Mouse (Mus musculus): Measurements from ENCODE around the gene Vps53. TPM values are rescaled to one million over a fixed set of nuclear protein-coding genes. Genes with fewer than 3 reads are reported as not detected.

Gene Vps53
- polyA plus RNA-seq, 1 experiment = 41.2 TPM

- TF ChIP-seq TCF12 (IDR thresholded peaks at IDR 0.05; ENCODE audit: insufficient read depth, poor library complexity, severe bottlenecking) (no peak), POLR2AphosphoS2 (IDR thresholded peaks at IDR 0.05; ENCODE audit: insufficient read length, low read depth) (no peak), MYOG (IDR thresholded peaks at IDR 0.05; ENCODE audit: control insufficient read depth in 1 of 3, insufficient read depth in 1 of 3, insufficient read length in 2 of 3, low read depth in 2 of 3) (no peak)
- no peaks in the 10 kb centered on the region for H3K36me3 ChIP-seq (ENCODE audit: control insufficient read depth, insufficient read depth)
- H3ac ChIP-seq (ENCODE audit: control insufficient read depth, insufficient read length) = no peak overlapping the region
- H3K4me3 ChIP-seq = no peak overlapping the region
- no peaks in the 10 kb centered on the region for H3K79me2 ChIP-seq (ENCODE audit: control insufficient read depth, insufficient read depth)
- no peak overlapping the region for H3K4me2 ChIP-seq (ENCODE audit: low read depth)
- H3K27me3 ChIP-seq (ENCODE audit: control insufficient read depth, insufficient read depth, insufficient read length) = no peaks in the 10 kb centered on the region
These were observed 138.6 kb downstream of the Vps53 start for GRCm38 (mm10) chr11:76040761-76041376.

GRCm38 (mm10) chr11:76040106-76040505 is 139.3 kb downstream of the Vps53 start:
- no peak overlapping the region for H3ac ChIP-seq (ENCODE audit: control insufficient read depth, insufficient read length)
- H3K27me3 ChIP-seq (ENCODE audit: control insufficient read depth, insufficient read depth, insufficient read length) = peaks cover 2% of the 10 kb centered on the region
- no peak for TF ChIP-seq CEBPB (IDR thresholded peaks at IDR 0.05; ENCODE audit: insufficient read depth, poor library complexity, severe bottlenecking)
- no peak for TF ChIP-seq USF1 (IDR thresholded peaks at IDR 0.05; ENCODE audit: low read depth)
- TF ChIP-seq TCF12 (IDR thresholded peaks at IDR 0.05; ENCODE audit: insufficient read depth, poor library complexity, severe bottlenecking) = no peak
- H3K36me3 ChIP-seq (ENCODE audit: control insufficient read depth, insufficient read depth) = no peaks in the 10 kb centered on the region
- no peak overlapping the region for H3K4me2 ChIP-seq (ENCODE audit: low read depth)
- no peaks in the 10 kb centered on the region for H3K79me2 ChIP-seq (ENCODE audit: control insufficient read depth, insufficient read depth)
- H3K4me3 ChIP-seq = no peak overlapping the region

GRCm38 (mm10) chr11:76039271-76040053 is 140.0 kb downstream of the Vps53 start:
- TF ChIP-seq SRF (IDR thresholded peaks at IDR 0.05; ENCODE audit: control insufficient read depth, insufficient read length, low read depth) = no peak
- no peak for TF ChIP-seq TCF12 (IDR thresholded peaks at IDR 0.05; ENCODE audit: insufficient read depth, poor library complexity, severe bottlenecking)
- TF ChIP-seq MAX (IDR thresholded peaks at IDR 0.05; ENCODE audit: low read depth) = no peak
- TF ChIP-seq REST (IDR thresholded peaks at IDR 0.05; ENCODE audit: insufficient read depth, insufficient read length) = no peak
- no peak for TF ChIP-seq USF1 (IDR thresholded peaks at IDR 0.05; ENCODE audit: low read depth)
- no peak overlapping the region for H3ac ChIP-seq (ENCODE audit: control insufficient read depth, insufficient read length)
- peaks cover 7% of the 10 kb centered on the region for H3K27me3 ChIP-seq (ENCODE audit: control insufficient read depth, insufficient read depth, insufficient read length)
- H3K4me2 ChIP-seq (ENCODE audit: low read depth) = no peak overlapping the region
- no peak overlapping the region for H3K4me3 ChIP-seq
- no peaks in the 10 kb centered on the region for H3K79me2 ChIP-seq (ENCODE audit: control insufficient read depth, insufficient read depth)
- H3K36me3 ChIP-seq (ENCODE audit: control insufficient read depth, insufficient read depth) = no peaks in the 10 kb centered on the region

GRCm38 (mm10) chr11:76037581-76038294 is 141.7 kb downstream of the Vps53 start:
- H3K4me3 ChIP-seq = no peak overlapping the region
- H3K4me2 ChIP-seq (ENCODE audit: low read depth) = no peak overlapping the region
- TF ChIP-seq SRF (IDR thresholded peaks at IDR 0.05; ENCODE audit: control insufficient read depth, insufficient read length, low read depth) = no peak
- no peak for TF ChIP-seq MYOD1 (IDR thresholded peaks at IDR 0.05; ENCODE audit: control insufficient read depth in 1 of 3, insufficient read length in 2 of 3, low read depth in 2 of 3)
- no peak for TF ChIP-seq E2F4 (IDR thresholded peaks at IDR 0.05; ENCODE audit: insufficient read depth)
- TF ChIP-seq USF1 (IDR thresholded peaks at IDR 0.05; ENCODE audit: low read depth) = no peak
- TF ChIP-seq POLR2A (IDR thresholded peaks at IDR 0.05; ENCODE audit: insufficient read length, low read depth) = no peak
- TF ChIP-seq POLR2AphosphoS2 (IDR thresholded peaks at IDR 0.05; ENCODE audit: insufficient read length, low read depth) = no peak
- no peak for TF ChIP-seq TCF3 (IDR thresholded peaks at IDR 0.05; ENCODE audit: insufficient read length, low read depth)
- no peak for TF ChIP-seq MYOG (IDR thresholded peaks at IDR 0.05; ENCODE audit: control insufficient read depth in 1 of 3, insufficient read depth in 1 of 3, insufficient read length in 2 of 3, low read depth in 2 of 3)
- no peak for TF ChIP-seq REST (IDR thresholded peaks at IDR 0.05; ENCODE audit: insufficient read depth, insufficient read length)
- H3K27me3 ChIP-seq (ENCODE audit: control insufficient read depth, insufficient read depth, insufficient read length) = peaks cover 12% of the 10 kb centered on the region
- no peak overlapping the region for H3ac ChIP-seq (ENCODE audit: control insufficient read depth, insufficient read length)
- no peaks in the 10 kb centered on the region for H3K79me2 ChIP-seq (ENCODE audit: control insufficient read depth, insufficient read depth)
- no peaks in the 10 kb centered on the region for H3K36me3 ChIP-seq (ENCODE audit: control insufficient read depth, insufficient read depth)

- no peak overlapping the region for H3K4me2 ChIP-seq (ENCODE audit: low read depth)
- peaks cover 12% of the 10 kb centered on the region for H3K27me3 ChIP-seq (ENCODE audit: control insufficient read depth, insufficient read depth, insufficient read length)
- H3ac ChIP-seq (ENCODE audit: control insufficient read depth, insufficient read length) = no peak overlapping the region
- H3K79me2 ChIP-seq (ENCODE audit: control insufficient read depth, insufficient read depth) = no peaks in the 10 kb centered on the region
- TF ChIP-seq MYOD1 (IDR thresholded peaks at IDR 0.05; ENCODE audit: control insufficient read depth in 1 of 3, insufficient read length in 2 of 3, low read depth in 2 of 3) (no peak), CEBPB (IDR thresholded peaks at IDR 0.05; ENCODE audit: insufficient read depth, poor library complexity, severe bottlenecking) (no peak), MAX (IDR thresholded peaks at IDR 0.05; ENCODE audit: low read depth) (no peak), E2F4 (IDR thresholded peaks at IDR 0.05; ENCODE audit: insufficient read depth) (no peak), USF1 (IDR thresholded peaks at IDR 0.05; ENCODE audit: low read depth) (no peak), POLR2AphosphoS2 (IDR thresholded peaks at IDR 0.05; ENCODE audit: insufficient read length, low read depth) (no peak), MYOG (IDR thresholded peaks at IDR 0.05; ENCODE audit: control insufficient read depth in 1 of 3, insufficient read depth in 1 of 3, insufficient read length in 2 of 3, low read depth in 2 of 3) (no peak), TCF12 (IDR thresholded peaks at IDR 0.05; ENCODE audit: insufficient read depth, poor library complexity, severe bottlenecking) (no peak), SRF (IDR thresholded peaks at IDR 0.05; ENCODE audit: control insufficient read depth, insufficient read length, low read depth) (no peak), TCF3 (IDR thresholded peaks at IDR 0.05; ENCODE audit: insufficient read length, low read depth) (no peak)
- no peaks in the 10 kb centered on the region for H3K36me3 ChIP-seq (ENCODE audit: control insufficient read depth, insufficient read depth)
- no peak overlapping the region for H3K4me3 ChIP-seq
These were observed 144.3 kb downstream of the Vps53 start for GRCm38 (mm10) chr11:76035182-76035581.
